Mouse (Mus musculus) liver, adult 2 months (tissue): ENCODE measurements around the gene Cul9.

Experiments used
- CTCF ChIP-seq: fragments of 200-500 bp; IDR thresholded peaks from 2 replicates; pipeline ENCODE4 v1.5.1; 2011; ENCODE audit warnings: low read depth, low read length, control low read depth
- POLR2A ChIP-seq: fragments of 200-500 bp; IDR thresholded peaks from 2 replicates; pipeline ENCODE4 v1.6.1; 2011; ENCODE audit warnings: low read length, control low read depth; ENCODE audit not compliant: insufficient read depth; ENCODE audit errors: extremely low read depth

DNA sequence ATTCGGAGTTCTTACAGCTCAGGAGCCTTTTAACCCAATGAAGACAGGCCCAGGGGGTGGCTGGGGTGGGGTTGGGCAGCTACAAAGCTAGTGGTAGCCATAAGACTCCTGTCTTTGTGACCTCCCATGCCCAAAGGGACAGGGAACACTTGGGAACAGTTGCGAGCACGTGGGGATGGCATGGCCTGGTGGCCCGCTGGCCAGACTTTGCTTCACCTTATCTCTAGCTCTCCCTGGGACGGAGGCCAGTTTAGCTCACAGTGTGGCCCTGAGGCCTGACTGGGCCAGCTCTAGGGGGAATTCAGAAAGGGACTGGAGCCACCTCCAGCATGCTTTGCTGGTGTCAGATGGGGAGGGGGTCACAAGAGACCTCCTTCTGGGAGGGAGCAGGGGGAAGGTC, 84.0 kb downstream of the Cul9 start:
- TF ChIP-seq POLR2A, result 0 out of 2 replicates have a peak, but pooled peaks have one; percentile 7
- no peak for TF ChIP-seq CTCF
